Mouse (Mus musculus) T-cell, adult 2 months (primary cell): ENCODE data around the gene 4632433K11Rik.

ENCODE experiments used
- DNase-seq: peaks from one replicate; pipeline ENCODE4 v3.0.0; 2022; ENCODE audit warnings: low spot score

4632433K11Rik gene

DNA sequence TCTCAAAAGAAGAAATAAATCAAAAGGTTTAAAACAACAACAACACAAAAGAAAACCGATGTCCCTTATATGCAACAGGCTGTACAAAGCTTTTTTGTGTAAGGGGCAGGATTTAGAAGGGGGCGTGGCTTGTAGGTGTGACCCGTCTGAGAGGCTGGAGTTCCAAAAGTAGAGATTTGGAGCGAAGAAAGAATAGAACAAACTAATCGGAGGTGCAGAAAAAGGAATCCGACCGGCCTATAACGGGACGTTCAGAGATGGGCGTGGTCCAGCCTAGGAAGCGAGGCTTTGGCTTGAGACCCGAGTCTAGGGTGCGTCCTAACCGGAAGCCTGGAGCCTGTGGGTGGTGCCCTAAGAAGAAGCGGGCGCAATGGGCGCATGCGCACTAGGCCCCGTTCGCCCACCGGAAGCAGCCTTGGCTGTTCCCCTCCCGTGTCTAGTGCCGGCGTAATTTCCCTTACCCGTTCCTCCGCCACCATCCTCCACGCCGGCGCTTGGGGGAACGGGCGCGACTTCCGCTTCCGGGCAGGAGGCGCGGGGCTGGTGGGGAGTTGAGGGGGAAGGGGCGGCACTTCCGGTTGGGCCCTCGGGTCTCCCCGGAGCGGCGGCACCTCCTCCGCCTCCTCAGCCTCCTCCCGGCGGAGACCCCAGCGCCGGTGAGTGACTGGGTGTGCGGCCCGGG is 13.8 kb upstream of the 4632433K11Rik start, which contains the start of the genes Zfp865 and Ccdc106:
Gene Zfp865 (plus strand): TSS at position 377 of the 682 bp plus-strand sequence.
Gene Ccdc106 (plus strand): TSS at position 554 of the 682 bp plus-strand sequence.
- DNase-seq, result peak; percentile 99

GRCm38 (mm10) chr7:5020685-5021084 is 13.2 kb upstream of the 4632433K11Rik start:
- DNase-seq, result no peak

DNA sequence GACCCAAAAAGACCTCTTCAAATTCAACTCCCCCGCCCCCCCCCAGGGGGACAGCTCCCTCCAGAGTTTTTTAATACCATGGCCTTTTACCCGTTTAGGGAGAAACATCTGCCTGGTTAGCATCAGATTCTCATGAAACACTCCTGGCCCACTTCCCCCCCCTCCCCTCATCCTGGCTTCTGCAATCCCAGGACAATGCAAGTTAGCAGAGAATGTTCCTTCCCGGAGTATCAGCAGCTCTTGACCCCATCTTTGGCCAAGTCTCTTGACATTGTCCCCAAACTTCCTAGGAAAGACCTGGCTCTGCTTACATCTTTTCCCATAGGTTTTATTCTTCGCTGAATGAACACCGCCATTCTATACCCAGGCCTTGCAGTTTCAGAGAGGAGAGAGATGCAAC is 12.7 kb upstream of the 4632433K11Rik start:
- no peak for DNase-seq

- DNase-seq, result no peak
Measured at GRCm38 (mm10) chr7:5029543-5029942, 4.4 kb upstream of the 4632433K11Rik start.

- no peak for DNase-seq
Measured at GRCm38 (mm10) chr7:5029946-5030345, 4.0 kb upstream of the 4632433K11Rik start.

DNA sequence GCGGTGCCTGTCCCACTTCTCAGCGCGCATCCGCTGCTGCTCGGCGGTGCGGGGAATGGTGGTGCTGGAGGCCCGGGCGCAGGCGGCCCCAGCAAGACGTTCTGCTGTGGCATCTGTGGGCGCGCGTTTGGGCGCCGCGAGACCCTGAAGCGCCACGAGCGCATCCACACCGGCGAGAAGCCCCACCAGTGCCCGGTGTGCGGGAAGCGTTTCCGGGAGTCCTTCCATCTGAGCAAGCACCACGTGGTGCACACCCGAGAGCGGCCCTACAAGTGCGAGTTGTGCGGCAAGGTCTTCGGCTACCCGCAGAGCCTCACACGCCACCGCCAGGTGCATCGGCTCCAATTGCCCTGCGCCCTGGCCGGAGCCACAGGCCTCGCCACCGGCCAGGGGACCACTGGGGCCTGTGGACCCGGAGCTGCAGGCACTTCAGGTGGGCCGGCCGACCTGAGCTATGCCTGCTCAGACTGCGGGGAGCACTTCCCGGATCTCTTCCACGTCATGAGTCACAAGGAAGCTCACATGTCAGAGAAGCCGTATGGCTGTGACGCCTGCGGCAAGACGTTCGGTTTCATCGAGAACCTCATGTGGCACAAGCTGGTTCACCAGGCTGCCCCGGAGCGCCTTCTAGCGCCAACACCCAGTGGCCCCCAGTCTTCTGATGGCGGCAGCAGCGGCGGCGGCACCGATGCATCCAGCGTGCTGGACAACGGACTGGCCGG is 3.2 kb upstream of the 4632433K11Rik start:
- no peak for DNase-seq

GRCm38 (mm10) chr7:5031496-5031895 is 2.4 kb upstream of the 4632433K11Rik start:
- no peak for DNase-seq

DNA sequence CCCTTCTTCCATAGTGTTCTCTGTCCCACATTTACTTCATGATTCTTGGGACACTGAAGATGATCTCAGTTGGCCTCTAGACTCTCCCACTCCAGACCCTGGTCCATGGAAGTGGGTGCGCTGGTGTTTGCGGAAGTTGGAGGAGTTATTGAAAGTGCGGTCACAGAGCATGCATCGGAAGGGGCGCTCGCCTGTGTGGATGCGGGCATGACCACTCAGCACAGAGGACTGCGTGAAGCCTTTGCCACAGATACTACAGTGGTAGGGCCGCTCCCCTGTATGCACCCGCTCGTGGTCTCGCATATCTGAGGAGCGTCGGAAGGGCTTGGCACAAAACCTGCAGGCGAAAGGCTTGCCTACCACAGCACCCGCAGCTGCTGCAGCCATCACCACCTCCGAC is 1.7 kb downstream of the 4632433K11Rik start:
- no peak for DNase-seq

DNA sequence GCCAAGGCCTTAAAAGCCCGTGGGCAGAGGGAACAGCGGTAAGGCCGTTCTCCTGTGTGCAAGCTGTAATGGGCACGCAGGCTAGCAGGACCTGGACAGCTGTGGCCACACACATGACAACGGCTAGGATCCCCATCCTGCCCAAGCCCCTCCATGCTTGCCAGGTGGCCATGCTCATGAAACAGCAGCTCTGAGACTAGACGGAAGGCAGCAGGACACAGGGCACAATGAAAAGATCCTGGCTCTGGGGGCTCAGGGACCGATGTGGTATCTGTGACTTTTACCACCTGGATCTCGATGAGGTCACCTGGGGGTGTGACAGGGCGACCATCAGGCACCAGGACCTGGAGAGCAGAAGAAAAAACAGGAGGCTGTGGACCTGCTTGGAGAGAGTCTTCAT is 2.2 kb downstream of the 4632433K11Rik start:
- no peak for DNase-seq

DNA sequence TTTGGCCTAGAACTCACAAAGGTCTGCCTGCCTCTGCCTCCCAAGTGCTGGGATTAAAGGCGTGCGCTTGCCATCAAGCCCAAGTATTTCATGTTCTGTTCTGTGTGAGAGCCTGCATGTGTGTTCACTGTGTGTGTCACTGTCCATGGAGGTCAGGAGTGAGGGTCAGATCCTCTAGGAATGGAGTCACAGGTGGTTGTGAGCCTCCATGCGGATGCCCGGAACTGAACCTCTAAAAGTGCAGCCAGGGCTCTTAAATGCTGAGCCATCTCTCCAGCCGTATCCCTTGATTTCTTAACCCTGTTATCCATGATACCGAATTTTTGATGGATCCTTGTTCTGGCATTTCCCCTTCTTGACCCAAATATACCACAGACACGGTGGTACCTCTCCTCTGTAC is 3.1 kb downstream of the 4632433K11Rik start:
- no peak for DNase-seq

DNA sequence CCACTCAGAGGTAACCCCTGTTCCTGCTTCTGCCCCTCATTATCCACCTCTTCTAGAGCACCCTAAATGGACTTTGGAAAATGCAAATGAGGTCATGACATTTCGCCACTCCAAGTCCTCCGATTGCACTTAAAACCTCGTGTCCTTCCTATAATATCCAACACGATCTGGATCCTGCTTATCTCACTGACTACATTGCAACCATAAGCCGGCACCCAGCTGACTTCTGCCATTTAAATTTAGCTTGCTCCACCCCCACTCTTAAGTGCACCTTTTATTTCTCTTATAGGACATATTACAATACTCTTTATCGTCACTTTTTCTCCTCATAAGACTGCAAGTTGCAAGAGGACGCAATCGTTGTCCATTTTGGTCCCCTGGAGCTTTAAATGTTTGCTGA is 3.5 kb downstream of the 4632433K11Rik start:
- DNase-seq, result no peak

DNA sequence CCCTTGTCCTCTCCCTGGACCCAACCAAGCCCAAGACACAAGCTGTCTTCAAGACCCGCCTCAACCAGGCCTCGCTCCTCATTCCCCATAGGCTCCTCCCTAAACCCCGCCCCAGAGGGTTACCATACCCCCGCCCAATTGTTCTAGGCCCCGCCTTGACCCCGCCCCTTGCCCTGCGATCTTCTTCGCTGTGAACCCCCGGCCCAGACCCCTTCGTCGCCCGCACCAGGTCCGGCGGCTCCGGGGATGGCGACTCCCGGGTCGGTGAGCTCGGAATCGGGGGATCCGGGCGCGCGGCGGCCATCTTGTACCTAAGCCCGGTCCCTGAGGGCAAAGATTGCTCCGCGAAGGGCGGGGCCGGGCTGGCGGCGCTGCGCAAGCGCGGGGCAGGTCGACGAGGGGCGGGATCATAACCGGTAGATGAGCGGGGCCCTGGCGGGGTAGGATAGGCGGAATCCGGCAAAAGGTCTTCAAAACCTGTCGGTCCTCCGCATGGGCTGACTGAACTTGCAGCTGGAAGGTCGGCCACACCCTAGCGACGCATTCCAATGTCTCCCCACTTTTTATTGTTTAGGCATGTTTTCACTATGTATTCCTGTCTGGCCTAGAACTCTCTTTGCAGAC is 4.3 kb downstream of the 4632433K11Rik start, which contains the start of gene Zfp784:
Gene Zfp784 (minus strand): TSS at position 338 of the 624 bp plus-strand sequence.
- peak; percentile 95 for DNase-seq

DNA sequence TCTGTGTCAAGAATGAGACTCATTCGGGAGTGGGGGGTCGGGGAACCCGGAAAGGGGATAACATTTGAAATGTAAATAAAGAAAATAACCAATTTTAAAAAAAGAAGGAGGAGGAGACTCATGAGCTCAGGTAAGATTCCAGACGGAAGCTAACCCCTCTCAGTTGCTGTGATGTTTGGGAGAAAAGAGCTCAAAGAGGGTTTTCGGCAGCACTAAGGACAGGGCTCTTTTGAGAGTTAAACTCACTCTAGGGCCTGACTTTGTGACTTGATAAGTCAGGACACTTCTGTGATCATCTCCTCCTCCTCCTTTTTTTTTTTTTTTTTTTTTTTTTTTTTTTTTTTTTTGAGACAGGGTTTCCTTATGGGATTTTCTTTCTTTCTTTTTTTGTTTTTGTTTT is 5.0 kb downstream of the 4632433K11Rik start:
- DNase-seq, result no peak

DNA sequence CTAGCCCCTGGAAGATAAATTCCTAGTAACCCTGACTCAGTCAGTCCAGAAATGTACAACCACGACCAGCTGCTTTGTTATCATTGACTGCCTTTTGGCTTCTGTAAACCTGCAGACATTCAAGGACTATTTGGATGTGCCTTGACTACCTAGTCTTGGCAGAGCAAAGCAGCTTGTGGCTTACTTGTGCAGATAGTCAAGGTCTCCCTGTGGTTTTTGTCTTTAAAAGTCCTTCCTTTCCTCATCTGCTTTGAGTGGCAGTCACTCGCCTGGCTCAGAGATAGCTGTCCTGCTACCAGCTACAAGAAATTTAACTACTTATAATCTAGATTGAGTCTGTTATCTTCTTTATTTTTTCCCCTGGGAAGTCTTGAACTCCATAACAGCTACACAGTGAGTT is 11.1 kb downstream of the 4632433K11Rik start:
- DNase-seq, result no peak

- no peak for DNase-seq
Measured at GRCm38 (mm10) chr7:5046112-5046511, 12.2 kb downstream of the 4632433K11Rik start.

DNA sequence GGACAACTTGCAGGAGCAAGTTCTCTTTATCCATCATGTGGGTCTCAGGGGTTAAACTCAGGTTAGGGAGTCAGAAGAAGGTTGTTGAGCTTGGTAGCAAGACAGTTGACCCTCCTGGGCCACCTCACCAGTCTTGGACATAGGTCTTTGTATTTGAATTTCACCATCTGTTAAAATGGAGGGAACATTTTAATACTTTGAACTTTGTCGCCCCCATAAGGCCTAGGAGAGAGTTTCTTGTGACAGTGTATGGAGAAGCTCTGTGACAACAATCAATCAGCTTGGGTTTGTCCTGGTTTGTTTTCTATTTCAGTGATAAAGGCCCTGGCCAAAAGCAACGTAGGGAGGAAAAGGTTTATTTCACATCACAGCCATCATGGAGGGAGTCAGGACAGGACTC is 13.4 kb downstream of the 4632433K11Rik start:
- peak; percentile 43 for DNase-seq

DNA sequence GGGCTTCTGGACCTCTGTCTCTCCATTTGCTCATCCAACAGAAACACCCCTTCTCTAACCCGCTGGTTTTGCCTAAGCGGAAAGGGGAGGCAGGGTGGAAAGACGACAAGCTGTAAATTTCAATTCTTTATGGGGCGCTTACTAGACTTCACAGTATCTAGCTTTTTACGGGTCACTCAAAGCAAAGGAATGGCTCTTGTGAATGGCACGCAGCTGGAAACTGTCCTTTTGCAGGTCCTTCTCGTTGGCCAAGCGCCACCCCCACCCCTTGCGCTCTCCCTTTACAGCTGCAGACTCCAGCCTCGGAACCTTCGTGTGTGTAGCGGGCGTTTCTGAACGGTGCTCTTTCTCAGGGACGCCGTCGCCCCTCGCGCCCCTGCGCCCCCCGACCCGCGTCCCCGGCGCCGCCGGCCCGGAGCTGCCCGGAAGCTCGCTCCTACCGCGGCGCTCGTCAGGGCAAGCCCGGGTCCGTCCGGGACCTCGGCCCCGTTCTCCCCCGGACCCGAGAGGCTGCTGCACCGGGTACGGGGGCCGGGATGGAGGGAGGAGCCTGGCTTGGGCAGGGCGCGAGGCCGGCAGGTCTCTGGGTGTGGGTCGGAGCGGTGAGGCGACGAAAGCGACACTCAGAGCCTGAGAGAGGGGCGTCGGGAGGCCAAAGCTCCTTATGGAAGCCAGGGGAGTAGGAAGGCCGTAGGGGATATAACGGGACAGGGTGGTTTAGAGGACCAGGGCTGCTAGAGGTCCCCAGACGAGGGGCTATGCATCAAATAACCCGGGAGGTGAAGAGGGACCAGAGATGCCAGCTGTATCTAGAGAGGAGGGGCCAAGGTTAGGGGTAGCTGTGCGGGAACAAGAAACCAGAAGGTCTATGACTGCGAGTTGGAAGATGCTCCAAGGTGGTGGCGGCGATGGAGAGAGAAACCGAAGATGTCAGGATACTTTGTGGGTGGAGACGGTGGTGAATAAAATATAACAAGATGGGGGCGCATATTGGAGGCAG is 17.6 kb downstream of the 4632433K11Rik start, which contains the start of gene Zfp580:
Gene Zfp580 (plus strand): TSS at position 346 of the 1,000 bp plus-strand sequence.
- peak; percentile 63 for DNase-seq

GRCm38 (mm10) chr7:5052438-5052837 is 18.5 kb downstream of the 4632433K11Rik start:
- no peak for DNase-seq

GRCm38 (mm10) chr7:5052931-5053343 is 19.0 kb downstream of the 4632433K11Rik start:
- no peak for DNase-seq

- DNase-seq, result no peak
Measured at GRCm38 (mm10) chr7:5053456-5054179, 19.7 kb downstream of the 4632433K11Rik start.
